Mouse (Mus musculus) pancreas, adult 10 weeks (tissue): Measurements from ENCODE around the gene Ppp6r2. TPM values are rescaled to one million over a fixed set of nuclear protein-coding genes. Genes with fewer than 3 reads are reported as not detected.

Source experiments
- polyA plus RNA-seq: library from polyadenylated mRNA; stranded (reverse); fragments of 350-450 nt; fragmentation: Illumina TruSeq; extraction: RNeasy Lipid Tissue Mini Kit (QIAGEN cat#74804); gene quantifications from one replicate; pipeline ENCODE4 v1.2.3, GENCODE M21; 2015; ENCODE audit warnings: low read depth, low replicate concordance; ENCODE audit not compliant: insufficient read depth

Ppp6r2 gene
- polyA plus RNA-seq: 9.9 TPM

DNA sequence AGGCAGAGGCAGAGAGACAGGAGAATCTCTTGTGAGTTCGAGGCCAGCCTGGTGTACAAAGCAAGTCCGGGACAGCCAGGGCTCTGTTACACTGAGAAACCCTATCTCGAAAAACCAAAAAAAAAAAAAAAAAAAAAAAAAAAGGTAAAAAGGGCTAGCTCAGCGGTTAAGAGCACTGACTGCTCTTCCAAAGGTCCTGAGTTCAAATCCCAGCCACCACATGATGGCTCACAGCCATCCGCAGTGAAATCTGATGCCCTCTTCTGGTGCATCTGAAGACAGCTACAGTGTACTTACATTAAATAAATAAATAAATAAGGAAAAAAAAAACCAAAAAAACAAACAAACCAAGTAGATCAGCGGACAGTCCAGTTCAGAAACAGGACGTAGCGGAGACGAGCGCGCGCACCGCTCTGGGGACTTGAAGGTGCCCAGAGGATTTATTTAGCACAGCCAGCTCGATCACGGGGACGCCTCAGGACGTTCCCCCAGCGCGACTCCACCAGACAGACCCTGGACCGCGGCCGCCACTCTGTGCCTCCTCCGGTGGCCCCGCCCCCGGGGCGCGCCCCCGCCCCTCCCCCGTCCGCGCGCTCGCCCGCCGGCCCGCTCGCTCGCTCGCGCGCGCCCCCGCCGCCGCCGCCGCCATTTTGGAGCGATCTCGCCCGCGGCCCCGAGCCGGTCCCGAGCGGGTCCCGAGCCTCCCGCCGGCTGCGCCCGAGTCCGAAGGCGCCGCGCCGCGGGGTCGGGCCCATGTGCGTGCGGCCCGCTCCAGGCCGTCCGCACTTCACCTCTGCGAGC lies at the start of gene Ppp6r2:
Ppp6r2 (plus strand) TSS at position 639 of the 801 bp plus-strand sequence.

DNA sequence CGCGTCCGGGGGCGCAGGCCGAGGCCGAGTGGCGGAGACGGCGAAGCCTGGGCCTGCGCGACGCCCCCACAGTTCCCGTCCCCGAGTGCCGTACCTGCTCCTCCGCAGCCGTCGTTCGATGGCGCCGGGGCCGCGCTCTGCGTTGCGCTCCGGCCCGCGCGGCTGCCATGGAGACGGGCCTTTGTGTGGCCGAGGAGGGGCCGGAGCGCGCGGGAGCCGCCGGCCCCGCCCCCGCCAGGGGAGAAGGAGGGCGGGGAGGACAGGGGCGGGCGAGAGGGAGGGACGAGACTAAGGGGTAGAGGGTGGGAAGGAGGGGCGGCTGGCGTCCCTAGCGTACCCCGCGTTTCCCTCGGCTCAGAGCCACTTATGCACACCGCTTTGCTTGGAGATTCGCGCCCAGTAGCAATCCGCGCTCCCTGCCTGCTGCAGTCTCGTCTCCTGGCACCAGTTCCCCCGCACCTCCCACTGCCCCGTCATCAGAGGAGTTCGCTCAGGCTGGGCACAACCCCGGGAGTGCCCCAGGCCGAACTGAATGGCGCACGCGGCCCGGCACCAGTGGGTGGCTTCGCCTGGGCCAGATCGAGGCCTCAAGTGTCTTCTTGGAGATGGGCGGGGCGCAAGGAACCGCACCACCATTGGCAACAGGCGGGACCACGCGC lies 30.7 kb upstream of the Ppp6r2 start, which contains the start of gene Plxnb2:
Plxnb2 (minus strand) TSS at position 218 of the 659 bp plus-strand sequence.

DNA sequence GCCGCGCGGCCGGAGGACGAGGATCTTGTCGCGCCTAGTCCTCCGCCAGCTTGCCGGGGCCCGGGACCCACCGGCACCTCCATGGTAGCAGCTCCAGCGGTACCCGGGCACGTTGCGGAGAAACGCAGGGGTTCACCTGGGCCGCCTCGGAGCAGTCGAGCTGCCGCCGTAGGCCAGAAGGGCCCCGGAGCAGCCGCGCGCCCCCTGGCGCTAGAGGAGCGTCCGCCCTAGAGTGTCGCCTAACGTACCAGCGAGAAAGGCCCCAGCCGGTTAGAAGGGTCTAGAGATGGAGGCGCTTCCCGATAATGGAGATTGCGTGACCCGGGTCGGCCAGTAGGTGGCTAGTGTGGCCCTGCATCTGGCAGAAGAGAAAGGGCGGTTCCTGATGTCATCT lies 15.0 kb upstream of the Ppp6r2 start, which contains the start of gene Dennd6b:
Dennd6b (minus strand) TSS at position 184 of the 394 bp plus-strand sequence.

DNA sequence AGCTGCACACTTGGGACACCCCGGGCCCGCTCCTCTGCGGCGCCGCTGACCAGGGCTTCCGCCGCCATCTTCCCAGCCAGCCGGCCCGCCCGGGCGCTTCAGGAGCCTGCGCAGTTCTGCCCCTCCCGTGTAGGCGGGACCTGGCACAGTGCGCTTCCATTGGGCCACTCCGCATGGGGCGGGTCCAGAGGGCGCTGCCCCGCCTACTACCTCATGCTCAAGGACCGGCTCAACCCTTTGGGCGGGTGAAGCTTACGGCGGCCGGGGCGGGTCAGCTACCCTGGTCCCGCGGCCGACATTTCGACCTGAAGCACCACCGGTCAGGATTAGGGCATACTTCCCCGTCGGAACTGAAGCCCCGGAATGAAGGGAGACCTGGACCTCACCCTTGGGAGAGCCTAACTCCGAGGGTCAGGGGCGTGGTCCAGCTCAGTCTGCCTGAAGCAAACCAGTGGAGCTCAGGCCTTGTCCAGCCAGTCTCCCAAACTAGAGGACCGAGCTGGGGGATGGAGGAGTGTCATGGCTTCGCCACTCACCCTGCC lies 103.9 kb downstream of the Ppp6r2 start, which contains the start of gene Sbf1:
Sbf1 (minus strand) TSS at position 122 of the 542 bp plus-strand sequence.

DNA sequence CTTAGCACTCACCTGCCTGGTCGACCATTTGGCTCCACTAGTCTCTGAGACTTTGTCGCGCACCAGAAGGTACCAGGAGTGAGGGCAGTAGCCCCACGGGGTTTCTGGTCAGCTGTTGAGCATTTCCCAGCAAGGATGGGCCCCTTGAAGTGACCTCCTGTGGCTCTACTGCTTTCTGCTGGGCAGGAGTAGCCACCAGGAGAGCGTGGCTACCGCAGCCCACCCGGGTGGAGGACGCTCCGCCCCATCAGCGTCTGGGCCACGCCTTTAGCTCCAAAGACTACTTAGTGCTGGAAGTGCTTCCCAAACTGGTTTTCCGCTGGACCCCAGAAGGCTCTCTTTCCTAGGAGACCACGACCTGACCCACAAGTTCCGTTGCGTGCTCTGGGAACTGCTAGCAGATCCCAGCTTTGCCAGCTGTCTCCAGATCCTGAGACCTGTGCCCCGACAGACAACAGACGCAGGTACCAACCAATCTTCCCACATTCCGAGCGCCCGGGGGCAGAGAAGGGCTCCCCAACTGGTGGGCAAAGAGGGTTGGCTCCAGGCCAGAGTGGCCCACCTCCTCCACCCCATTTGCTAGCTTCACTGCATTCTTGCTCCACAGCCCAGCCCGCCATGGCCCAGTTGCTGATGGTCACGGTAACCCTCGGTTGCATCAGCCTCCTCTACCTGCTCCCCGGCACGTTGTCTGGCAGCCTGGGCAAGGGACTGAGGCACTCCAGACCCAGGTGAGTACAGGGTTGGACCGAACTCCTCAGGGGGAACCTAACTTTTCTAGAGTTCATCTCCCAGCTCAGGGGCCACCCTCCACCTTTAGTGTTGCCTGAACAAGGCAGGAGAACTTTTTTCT lies 111.5 kb downstream of the Ppp6r2 start, which contains the start of gene Adm2:
Adm2 (plus strand) TSS at position 51 of the 853 bp plus-strand sequence.

DNA sequence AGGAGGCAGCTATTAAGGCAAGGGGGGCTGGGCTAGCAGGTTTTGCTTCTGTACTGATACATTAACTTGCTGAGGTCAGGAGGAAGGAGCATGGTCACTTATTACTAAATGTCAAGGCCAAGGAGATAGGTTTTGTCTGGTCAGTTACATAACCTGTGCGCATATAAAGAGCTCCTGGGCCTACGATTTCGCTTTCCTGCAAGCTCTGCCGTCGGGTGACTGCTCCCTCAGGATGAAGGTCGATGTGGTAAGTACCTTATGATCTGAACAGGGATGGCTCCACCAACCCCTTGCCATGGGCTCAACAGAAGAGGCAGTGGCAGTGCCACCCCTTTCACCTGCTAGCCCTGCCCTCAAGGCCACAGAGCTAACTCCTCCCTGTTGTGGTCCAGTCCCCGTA lies 122.9 kb downstream of the Ppp6r2 start, which contains the start of gene Miox:
Miox (plus strand) TSS at position 128 of the 400 bp plus-strand sequence.

Other genes with a start within 250 kb of the Ppp6r2 start
- not detected for gene Mlc1, start 232.5 kb upstream of the Ppp6r2 start, polyA plus RNA-seq
- gene Mov10l1, start 228.6 kb upstream of the Ppp6r2 start, polyA plus RNA-seq: not detected
- gene Panx2, start 151.8 kb upstream of the Ppp6r2 start, polyA plus RNA-seq: 0.24 TPM
- gene Trabd, start 136.4 kb upstream of the Ppp6r2 start, polyA plus RNA-seq: 72.7 TPM
- gene Selenoo, start 122.5 kb upstream of the Ppp6r2 start, polyA plus RNA-seq: 10.0 TPM
- gene Tubgcp6, start 88.4 kb upstream of the Ppp6r2 start, polyA plus RNA-seq: 4.2 TPM
- gene Hdac10, start 82.9 kb upstream of the Ppp6r2 start, polyA plus RNA-seq: 20.9 TPM
- gene Mapk12, start 70.8 kb upstream of the Ppp6r2 start, polyA plus RNA-seq: 13.8 TPM
- gene Mapk11, start 61.9 kb upstream of the Ppp6r2 start, polyA plus RNA-seq: 2.7 TPM
- gene Plxnb2, start 30.8 kb upstream of the Ppp6r2 start, polyA plus RNA-seq: 43.0 TPM
- gene Dennd6b, start 15.1 kb upstream of the Ppp6r2 start, polyA plus RNA-seq: 6.1 TPM
- gene Sbf1, start 103.8 kb downstream of the Ppp6r2 start, polyA plus RNA-seq: 60.0 TPM
- gene Adm2, start 111.2 kb downstream of the Ppp6r2 start, polyA plus RNA-seq: 5.9 TPM
- 1.4 TPM for gene Miox, start 122.8 kb downstream of the Ppp6r2 start, polyA plus RNA-seq
- gene Lmf2, start 144.1 kb downstream of the Ppp6r2 start, polyA plus RNA-seq: 18.2 TPM
- 17.1 TPM for gene Ncaph2, start 144.2 kb downstream of the Ppp6r2 start, polyA plus RNA-seq
- gene Sco2, start 162.3 kb downstream of the Ppp6r2 start, polyA plus RNA-seq: 2.7 TPM
- not detected for gene Tymp, start 165.5 kb downstream of the Ppp6r2 start, polyA plus RNA-seq
- 1.9 TPM for gene Odf3b, start 167.7 kb downstream of the Ppp6r2 start, polyA plus RNA-seq
- gene Klhdc7b, start 173.4 kb downstream of the Ppp6r2 start, polyA plus RNA-seq: not detected
- gene Syce3, start 198.9 kb downstream of the Ppp6r2 start, polyA plus RNA-seq: not detected
- 2.1 TPM for gene Cpt1b, start 214.3 kb downstream of the Ppp6r2 start, polyA plus RNA-seq
- gene C730034F03Rik, start 218.0 kb downstream of the Ppp6r2 start, polyA plus RNA-seq: not detected
- gene Gm44502, start 218.1 kb downstream of the Ppp6r2 start, polyA plus RNA-seq: 0.54 TPM
- gene Chkb, start 218.4 kb downstream of the Ppp6r2 start, polyA plus RNA-seq: 86.9 TPM
- gene Mapk8ip2, start 242.4 kb downstream of the Ppp6r2 start, polyA plus RNA-seq: 3.7 TPM